Comparison of ENCODE assay signal across 7 mouse cellular contexts in genomic region chr9:94538823-94539143, GRCm38 (mm10). TPM values are rescaled to one million over a fixed set of nuclear protein-coding genes. Genes with fewer than 3 reads are reported as not detected.
DNase-seq lines count a peak whose midpoint lies in the region; ATAC-seq lines count a peak whose summit lies in the region.

No protein-coding gene starts in this region.

- no peak for DNase-seq in thymus, postnatal 14 days
- no peak for DNase-seq in ovary, adult 18-20 months (ENCODE audit: low spot score)

- under 1% methylated on average over 22 of the region's 22 CpGs for WGBS in forebrain, embryonic 12.5 days
- WGBS in limb, embryonic 13.5 days = under 1% methylated on average over 22 of the region's 22 CpGs
- whole genome bisulfite sequencing in stomach, embryonic 14.5 days = under 1% methylated on average over 22 of the region's 22 CpGs

- H3K4me3 ChIP-seq in megakaryocyte, embryonic 14.5 days (replicated peaks) = peak overlapping the region; percentile 98
- H3K4me3 ChIP-seq in forebrain, embryonic 12.5 days (replicated peaks) = peak overlapping the region; percentile 70
- peak overlapping the region; percentile 88 for H3K4me3 ChIP-seq in limb, embryonic 13.5 days
- peak overlapping the region; percentile 77 for H3K4me3 ChIP-seq in stomach, embryonic 14.5 days (ENCODE audit: low read depth, low read length)

- peak overlapping the region; percentile 94 for H3K27ac ChIP-seq in forebrain, embryonic 12.5 days
- H3K27ac ChIP-seq in limb, embryonic 13.5 days = peak overlapping the region; percentile 98; the same call in 1 of the 2 replicates
- H3K27ac ChIP-seq in stomach, embryonic 14.5 days (ENCODE audit: low read length) = peak overlapping the region; percentile 93

- peak overlapping the region; percentile 75 for H3K4me2 ChIP-seq in forebrain, embryonic 12.5 days
- H3K4me2 ChIP-seq in limb, embryonic 13.5 days (replicated peaks) = peak overlapping the region; percentile 82
- H3K4me2 ChIP-seq in stomach, embryonic 14.5 days (replicated peaks; ENCODE audit: low read depth, low read length) = peak overlapping the region; percentile 44

- no peaks in the 10 kb centered on the region for H3K27me3 ChIP-seq in megakaryocyte, embryonic 14.5 days (replicated peaks)
- H3K27me3 ChIP-seq in forebrain, embryonic 12.5 days = no peaks in the 10 kb centered on the region
- H3K27me3 ChIP-seq in limb, embryonic 13.5 days = no peaks in the 10 kb centered on the region
- no peaks in the 10 kb centered on the region for H3K27me3 ChIP-seq in stomach, embryonic 14.5 days (ENCODE audit: control insufficient read depth, insufficient read depth, low read length)

- peak overlapping the region; percentile 80 for H3K9ac ChIP-seq in forebrain, embryonic 12.5 days
- peak overlapping the region; percentile 91 for H3K9ac ChIP-seq in limb, embryonic 13.5 days
- peak overlapping the region; percentile 74 for H3K9ac ChIP-seq in stomach, embryonic 14.5 days (replicated peaks; ENCODE audit: low read depth, low read length)

- no peaks in the 10 kb centered on the region for H3K9me3 ChIP-seq in megakaryocyte, embryonic 14.5 days
- no peaks in the 10 kb centered on the region for H3K9me3 ChIP-seq in forebrain, embryonic 12.5 days
- no peaks in the 10 kb centered on the region for H3K9me3 ChIP-seq in limb, embryonic 13.5 days
- no peaks in the 10 kb centered on the region for H3K9me3 ChIP-seq in stomach, embryonic 14.5 days (ENCODE audit: control insufficient read depth, low read depth, low read length)

- ATAC-seq in megakaryocyte, adult 5-6 weeks (ENCODE audit: poor library complexity, severe bottlenecking) = no peak
- no peak; the same call in 1 of the 2 replicates for ATAC-seq in forebrain, embryonic 12.5 days (ENCODE audit: low FRiP score)
- ATAC-seq in limb, embryonic 13.5 days (ENCODE audit: low FRiP score, low read depth) = peak; percentile 42
- peak; percentile 59 for ATAC-seq in stomach, embryonic 14.5 days (ENCODE audit: insufficient number of reproducible peaks, insufficient read depth, low FRiP score, low read depth)

- no peaks in the 10 kb centered on the region for H3K36me3 ChIP-seq in megakaryocyte, embryonic 14.5 days (replicated peaks; ENCODE audit: low read length)
- H3K36me3 ChIP-seq in forebrain, embryonic 12.5 days (replicated peaks) = no peaks in the 10 kb centered on the region
- H3K36me3 ChIP-seq in limb, embryonic 13.5 days = no peaks in the 10 kb centered on the region
- H3K36me3 ChIP-seq in stomach, embryonic 14.5 days (ENCODE audit: control insufficient read depth, insufficient read depth, low read length) = no peaks in the 10 kb centered on the region

- peaks cover 53% of the 10 kb centered on the region for H3K4me1 ChIP-seq in megakaryocyte, embryonic 14.5 days
- H3K4me1 ChIP-seq in forebrain, embryonic 12.5 days = peaks cover 38% of the 10 kb centered on the region
- peaks cover 18% of the 10 kb centered on the region for H3K4me1 ChIP-seq in limb, embryonic 13.5 days
- peaks cover 6% of the 10 kb centered on the region; the same call in 1 of the 2 replicates for H3K4me1 ChIP-seq in stomach, embryonic 14.5 days (ENCODE audit: control insufficient read depth, insufficient read depth, low read length)

RNA-seq across cellular contexts. Expression of gene 1190002N15Rik, which starts 0.9 kb away (rescaled TPM):
- polyA plus RNA-seq in megakaryocyte, embryonic 14.5 days (2012; ENCODE audit: insufficient read depth, low replicate concordance) = 3.2 and 11.3 TPM in 2 replicates
- 15.1 and 23.4 TPM in 2 replicates for total RNA-seq in megakaryocyte, adult 5-6 weeks (2015)
- total RNA-seq in megakaryocyte, adult 5-6 weeks (2017) = 16.9 and 17.2 TPM in 2 replicates
- 6.1 and 11.1 TPM in 2 replicates for polyA plus RNA-seq in forebrain, embryonic 12.5 days (2016; fragmentation: Nextera tagmentation; extraction: Ambion mirVana)
- polyA plus RNA-seq in limb, embryonic 13.5 days (2015; fragmentation: Nextera tagmentation; extraction: Ambion mirVana) = 16.2 and 23.2 TPM in 2 replicates
- polyA plus RNA-seq in stomach, embryonic 14.5 days (2014; fragmentation: Nextera tagmentation; extraction: Ambion mirVana) = 12.4 and 14.2 TPM in 2 replicates

Comparison
In these comparisons a context has a peak if more than half of its experiments do, and no peak if none do; other contexts are left out.
1. ATAC-seq: peak in limb, embryonic 13.5 days (single experiment) and stomach, embryonic 14.5 days (single experiment); none in megakaryocyte, adult 5-6 weeks (single experiment) and forebrain, embryonic 12.5 days (single experiment).
2. Peak in every context shown above with its lines, with median percentiles within 50 percentile points of each other: H3K4me3 ChIP-seq, H3K27ac ChIP-seq, H3K4me2 ChIP-seq and H3K9ac ChIP-seq.